Mouse (Mus musculus) cerebellum, adult 9-11 months (tissue): ENCODE results near the gene Phf3.
"Not testable (repeated sequence)": the region's sequence is repeated elsewhere in the genome, so short reads cannot be mapped to it uniquely, and the experiment has no call there.

ENCODE experiments used
- DNase-seq: peaks from one replicate; pipeline ENCODE4 v3.0.0; 2022

Gene Phf3

DNA sequence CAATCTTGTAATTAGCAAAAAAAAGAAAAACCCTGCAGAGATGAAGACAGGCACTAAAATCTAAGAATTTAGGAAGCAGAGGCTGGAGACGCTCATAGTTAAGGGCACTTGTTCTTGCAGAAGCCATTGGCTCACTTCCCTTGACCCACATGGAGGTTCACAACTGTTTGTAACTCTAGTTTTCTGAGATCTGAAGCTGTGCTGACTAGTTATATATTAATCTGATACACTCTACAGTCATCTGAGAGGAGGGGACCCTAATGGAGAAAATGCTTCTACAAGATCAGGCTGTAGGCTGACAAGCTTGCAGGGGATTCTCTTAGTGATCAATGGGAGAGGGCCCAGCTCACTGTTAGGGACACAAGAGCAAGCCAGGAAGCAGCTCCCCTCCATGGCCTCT is 58.1 kb downstream of the Phf3 start:
- DNase-seq: no peak

DNA sequence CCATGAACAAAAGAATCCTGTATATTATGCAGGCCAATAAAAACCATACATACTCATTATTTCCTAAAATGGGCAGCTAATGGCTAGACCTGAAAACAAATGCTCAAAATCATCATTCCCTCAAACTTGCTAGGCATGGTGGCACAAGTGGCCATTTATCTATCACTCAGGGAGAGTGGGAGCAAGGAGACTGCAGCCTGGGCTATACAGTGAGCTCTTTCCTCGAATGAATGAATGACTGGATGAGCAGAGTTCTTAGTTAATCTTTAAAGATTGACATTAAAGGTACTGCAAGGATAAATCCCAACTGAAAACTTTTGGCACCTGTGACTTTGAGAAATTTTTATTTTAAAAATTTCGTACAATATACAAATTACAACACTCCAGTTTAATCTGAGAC is 58.7 kb downstream of the Phf3 start:
- no peak for DNase-seq

DNA sequence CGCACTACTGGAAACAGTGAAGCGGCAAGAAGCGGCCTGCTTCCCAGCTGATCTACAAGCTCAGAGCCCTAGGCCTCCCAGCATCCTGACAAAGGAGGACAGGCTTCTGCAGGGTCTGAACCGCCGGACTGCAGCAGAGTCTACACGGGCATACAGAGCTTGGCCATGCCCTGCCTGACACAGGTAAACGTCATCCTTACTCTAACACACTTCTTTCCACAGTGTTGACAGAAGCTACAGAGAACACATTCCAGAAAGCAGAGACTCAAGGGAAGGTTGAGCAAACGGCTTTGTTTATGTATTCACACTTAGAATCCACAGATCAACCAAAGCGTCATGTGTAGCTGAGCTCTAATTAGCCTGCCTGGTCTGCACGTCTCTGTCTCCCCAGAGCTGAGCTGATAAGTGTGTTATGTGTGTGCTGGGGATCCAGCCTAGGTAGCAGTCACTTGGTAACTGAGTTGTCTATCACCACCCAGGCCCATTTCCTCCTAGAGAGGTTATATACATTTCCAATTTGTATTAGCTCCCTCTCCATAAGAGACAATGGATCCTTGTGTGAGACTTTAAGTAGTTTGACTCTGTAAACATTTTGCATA is 65.5 kb downstream of the Phf3 start:
- DNase-seq: no peak

DNA sequence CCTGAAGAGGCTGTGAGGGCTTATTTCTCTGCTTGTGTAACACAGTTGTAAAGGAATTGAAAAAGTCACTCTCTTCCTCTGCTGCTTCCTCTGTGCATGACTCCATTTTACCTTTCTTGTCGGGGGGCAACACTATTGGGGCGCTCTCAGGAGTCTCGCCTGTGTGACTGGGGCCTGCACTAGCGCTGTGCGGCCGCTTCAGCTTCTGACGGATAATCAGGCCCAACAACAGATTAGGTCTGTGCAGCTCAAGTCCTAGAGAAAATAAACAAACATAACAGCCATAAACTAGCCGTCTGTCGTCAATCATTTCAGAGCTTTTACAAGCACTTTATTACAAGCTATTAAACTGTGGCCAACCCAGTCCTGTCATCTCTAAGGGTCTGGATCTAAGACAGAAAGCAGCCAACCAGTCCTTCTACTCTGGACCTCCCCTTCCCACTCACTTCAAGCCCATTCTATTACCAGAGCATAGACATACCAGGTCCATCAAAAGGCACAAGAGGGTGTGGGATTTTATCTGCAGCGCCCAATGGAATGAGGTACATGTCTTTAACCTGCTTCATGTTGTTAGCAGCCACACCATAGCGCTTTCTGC is 67.9 kb downstream of the Phf3 start:
- DNase-seq: no peak

DNA sequence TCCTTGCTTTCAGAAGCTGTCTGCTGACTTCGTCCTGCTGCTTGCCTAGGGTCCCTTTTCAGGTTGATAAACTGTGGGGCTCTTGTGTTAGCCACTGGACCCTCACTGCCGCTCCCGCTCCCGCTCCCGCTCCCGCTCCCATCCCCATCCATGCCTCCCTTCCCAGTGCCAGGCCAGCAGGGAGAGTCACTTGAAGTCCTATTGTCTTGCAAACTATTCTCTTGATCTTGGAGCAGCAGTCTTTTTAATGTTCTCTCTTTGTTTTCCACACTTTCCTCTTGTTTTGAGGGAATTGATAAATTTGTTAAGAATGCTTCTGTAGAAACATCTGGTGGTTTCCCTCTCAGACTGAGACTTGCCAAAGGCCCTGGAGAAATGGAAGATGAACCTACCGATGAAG is 68.8 kb downstream of the Phf3 start:
- DNase-seq: no peak

DNA sequence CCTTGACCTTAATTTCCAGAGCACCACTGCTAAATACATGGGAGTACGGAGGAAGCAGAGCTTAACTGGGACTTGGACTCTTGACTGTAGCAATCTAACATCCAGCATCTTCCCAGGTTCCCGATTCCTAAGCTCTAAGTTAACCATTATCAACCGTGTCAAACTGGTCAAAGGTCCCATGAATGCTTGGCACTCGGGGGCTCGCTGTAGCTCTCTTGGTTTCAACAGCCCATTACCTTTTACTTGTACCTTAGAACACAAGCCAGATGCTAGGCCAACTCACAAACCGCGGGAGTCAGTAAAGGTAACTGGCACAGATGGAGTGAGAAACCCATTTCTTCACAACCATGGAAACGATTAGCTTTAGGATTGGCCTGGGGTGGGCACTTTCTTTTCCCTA is 71.8 kb downstream of the Phf3 start:
- no peak for DNase-seq

DNA sequence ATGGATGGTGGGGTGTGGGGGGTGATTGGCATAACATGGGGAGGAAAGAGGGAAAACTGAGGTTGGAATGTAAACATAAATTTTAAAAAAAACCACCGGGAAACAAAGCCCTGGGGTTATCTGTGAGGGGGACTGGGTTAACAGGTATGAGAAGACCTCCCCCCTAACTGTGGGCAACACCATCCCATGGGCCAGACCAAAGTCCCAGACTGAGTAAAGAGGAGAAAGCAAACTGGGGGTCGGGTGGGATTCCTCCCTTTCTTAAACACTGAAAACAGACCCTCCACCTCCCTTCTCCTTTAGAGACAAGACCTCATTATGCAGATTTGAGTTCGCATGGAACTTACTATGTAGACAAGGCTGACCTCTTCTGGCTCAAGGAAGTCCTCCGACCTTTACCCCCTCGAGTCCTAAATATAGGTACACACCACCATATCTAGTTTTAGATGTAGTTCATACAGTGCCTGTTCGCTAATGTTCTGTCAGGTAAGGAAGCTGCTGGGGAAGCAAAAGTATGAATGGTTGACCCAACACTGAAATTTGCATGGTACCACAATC is 74.4 kb downstream of the Phf3 start:
- DNase-seq: no peak

DNA sequence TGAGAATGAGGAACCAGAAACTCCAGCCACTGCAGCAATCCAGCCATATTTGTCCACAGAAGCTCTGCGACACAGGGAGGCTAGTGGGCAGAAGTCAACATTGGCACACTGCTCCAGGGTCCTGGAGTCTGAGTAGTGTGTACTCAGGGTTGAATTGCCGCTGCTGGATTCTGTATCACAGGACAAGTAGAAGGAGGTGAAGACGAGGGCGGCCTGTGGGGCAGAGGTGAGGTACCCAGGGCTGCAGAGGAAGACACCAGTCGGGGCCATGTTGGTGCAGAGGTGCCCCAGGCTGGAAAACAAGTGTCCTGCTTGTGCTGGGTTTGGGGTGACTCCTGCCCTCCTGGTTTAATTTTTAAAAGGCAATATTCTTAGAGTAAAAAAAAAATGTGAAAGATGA is 79.1 kb downstream of the Phf3 start:
- DNase-seq: no peak

DNA sequence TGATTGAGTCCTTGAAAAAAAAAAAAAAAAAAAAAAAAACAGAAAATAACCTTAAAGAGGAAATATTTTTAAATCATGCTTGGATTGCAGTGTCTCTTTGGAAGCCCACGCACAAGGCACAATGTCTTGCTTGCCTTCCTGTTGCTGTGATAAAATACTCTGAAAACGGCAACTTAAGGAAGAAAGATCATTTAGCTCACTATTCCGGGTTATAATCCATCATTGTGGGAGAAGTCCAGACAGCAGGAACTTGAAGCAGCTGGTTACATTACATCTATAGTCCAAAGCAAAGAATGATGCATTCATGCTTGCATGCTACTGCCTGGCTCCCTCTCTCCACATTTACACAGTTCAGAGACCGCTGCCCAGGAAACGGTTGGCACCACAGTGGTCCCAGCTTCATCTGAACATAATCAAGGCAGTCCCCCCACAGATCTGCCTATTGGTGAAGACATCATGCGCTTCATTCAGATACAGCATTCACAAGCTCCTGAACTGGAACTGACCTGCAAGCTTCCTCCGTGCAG is 80.3 kb downstream of the Phf3 start:
- no peak for DNase-seq

DNA sequence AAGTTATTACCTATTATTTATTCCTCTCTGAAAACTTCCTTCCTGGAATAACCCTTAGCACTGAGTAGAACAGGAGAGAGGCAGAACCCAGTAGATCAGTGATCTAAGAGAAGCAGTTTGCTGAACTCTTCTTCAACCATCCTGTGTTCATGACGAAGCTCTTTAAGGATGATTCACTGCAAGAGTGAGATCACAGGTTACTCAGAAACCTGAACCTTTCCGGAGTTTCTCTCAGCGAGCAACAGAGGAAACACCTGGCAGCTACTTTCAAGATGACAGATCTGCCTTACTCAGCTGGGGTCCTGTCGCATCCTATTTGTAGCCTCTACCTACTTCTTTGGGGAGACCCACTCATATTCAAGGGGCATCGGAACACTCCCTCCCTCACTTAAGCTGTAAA is 80.8 kb downstream of the Phf3 start:
- DNase-seq: no peak

DNA sequence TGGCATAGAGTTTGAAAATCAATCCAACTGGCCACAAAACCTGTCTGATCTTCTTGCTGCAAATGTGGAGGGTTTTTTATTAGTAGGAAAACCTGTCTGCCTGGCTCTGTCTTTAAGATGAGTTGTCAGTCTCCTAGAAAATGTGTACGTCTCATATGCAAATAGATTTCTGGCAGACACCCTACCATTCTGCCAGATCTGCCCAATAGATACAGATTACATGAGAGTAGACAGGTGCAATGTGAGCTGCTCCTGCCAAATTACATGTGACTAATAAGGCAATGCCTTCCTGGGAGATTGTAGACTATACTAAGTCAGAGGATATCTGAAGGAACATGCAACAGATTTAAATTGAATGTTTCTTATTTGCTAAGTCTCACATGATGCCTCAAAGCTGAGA is 83.5 kb downstream of the Phf3 start:
- DNase-seq: no peak

DNA sequence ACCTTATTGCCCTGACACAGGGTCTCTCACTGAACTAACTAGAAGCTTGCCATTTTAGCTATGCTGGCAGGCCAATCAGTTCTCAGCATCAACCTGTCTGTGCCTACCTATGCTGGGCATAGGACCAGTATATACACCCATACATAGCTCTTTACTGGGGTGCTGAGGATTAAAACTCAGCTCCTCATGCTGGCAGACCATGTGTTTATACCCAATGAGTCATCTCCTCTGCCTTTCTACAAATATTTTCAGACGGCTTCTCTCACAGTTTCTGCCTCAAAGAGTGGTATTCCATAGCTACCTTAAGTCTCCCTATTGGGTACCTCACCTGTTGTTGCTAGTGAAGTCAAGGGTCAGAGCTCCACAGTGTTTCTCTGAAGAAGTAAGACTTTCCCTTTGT is 84.0 kb downstream of the Phf3 start:
- no peak for DNase-seq

DNA sequence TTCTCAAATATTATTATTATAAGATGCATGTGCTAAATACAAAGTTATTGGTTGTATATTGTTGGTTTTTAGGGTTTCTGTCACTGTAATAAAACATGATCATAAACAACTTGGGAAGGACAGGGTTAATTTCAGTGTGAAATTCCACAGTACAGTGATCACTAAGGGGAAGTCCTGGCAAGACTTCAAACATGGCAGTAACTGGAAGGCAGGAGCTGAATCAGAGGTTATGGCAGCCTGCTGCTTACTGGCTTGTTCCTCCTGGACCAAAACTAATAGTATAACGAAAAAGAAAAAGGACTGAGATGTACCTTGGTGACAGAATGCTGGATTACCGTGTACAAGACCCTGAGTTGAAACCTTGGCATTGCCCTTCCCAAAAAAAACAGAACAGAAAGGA is 84.7 kb downstream of the Phf3 start:
- no peak for DNase-seq

DNA sequence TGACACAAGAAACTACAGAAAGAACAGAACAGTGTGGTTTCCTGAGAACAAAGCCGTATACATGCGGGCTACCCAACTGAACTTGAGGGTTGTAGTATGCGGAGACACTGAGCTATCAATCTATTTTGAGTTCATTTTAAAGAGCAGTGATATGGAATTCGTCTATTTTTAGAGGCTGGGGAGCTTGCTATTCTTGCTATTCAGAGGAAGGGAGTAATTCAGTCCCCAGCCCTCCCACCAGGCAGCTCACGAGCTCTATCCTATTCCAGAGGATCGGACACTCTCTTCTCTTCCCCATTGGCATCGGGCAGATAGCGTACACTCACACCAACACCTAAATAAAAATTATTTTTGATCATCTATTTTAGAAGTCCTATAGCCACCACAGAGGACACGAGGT is 87.1 kb downstream of the Phf3 start:
- no peak for DNase-seq

DNA sequence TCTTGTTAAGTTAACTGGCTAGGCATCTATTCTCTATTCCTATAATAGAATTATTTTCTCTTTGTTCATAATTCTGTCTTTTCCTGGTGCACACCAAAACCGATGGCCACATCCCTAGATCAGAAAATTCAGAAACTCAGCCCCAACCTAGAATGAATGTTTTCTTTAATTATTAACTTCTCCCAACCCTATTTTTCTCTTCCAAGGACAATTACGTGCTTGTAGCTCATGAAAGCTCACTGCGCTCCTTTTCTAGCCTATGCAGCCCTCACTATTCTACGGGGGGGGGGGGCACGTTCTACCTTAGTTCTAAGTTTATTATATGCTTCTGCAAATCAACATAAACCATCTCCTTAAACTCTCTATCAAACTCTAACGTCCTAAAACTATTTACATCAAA is 90.0 kb downstream of the Phf3 start:
- no peak for DNase-seq

DNA sequence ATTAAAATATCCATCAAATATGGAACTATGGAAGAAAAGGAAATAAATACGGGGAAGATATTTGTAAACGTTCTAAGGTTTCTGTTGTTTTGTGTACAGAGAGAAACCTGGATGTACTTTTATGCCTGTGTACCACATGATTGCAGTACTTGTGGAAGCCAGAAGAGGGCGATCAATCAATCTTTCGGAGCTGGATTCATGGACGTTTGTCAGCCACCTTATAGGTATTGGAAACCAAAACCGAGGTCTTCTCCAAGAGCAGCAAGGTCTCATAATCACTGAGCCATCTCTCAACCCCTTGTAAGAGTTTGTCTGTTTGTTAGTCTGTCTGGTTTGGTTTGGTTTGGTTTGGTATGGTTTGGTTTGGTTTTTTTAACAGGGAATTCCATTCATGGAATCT is 93.4 kb downstream of the Phf3 start:
- DNase-seq: no peak

DNA sequence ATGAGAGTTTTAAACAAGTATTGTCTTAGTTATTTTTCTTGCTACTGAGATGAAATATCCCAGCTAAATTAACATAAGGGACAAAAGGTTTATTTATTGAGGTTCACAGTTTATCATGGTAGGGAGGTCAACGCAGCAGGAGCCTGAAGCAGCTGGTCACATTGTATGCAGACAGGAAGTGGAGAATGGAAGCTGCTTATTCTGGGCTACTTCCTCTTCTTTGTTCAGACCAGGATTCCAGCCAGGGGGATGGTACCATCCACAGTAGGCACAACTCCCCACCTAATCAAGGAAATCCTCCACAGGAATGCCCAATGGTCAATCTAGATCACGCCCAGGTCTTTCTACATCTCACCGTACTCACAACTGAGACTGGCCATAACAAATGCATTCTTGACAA is 94.2 kb downstream of the Phf3 start:
- no peak for DNase-seq

DNA sequence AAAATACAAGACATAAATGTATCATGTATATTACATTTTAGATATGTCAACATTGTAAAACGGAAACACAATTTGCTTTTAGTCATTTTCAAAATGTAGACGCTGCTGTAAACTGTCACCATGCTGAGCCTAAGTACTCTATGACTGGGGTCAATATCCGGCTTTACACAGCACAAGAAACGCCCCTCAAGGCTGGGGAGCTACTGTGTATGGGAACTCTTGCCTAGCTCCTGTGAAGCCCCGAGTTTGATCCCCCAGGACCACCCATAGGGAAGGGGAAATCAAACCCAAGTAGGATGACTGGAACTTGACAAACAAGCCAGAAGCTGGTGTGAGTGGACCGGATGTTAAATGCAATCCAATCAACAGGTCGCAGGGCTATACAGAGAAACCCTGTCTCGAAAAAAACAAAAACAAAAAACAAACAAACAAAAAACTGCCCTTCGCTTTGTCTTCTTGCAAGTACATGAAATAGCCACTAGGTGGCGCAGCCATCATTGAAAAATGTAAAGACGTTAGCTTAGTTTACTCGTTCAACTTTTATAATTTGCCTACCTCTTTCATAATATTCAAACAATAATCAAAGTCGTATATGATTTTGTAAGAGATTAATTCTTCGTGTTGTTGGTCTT is 95.2 kb downstream of the Phf3 start:
- no peak for DNase-seq

DNA sequence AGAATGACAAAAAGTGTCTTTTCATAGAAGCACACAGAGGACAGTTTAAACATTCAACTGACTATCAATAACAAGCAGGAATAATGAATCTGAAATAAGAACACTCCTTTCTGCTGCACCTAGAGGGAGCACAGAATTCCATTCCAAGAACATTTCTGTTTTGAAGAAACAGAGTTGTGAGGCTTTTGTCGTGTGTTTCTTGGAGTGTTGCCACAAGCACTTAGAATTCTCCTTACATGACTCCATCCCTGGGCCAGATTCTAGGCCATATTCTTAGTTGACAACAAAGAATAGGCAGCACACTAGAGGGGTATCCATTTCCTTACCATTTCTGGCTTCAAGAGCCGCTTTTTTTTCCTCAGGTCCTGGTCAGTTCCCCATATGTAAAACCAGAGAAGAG is 97.5 kb downstream of the Phf3 start:
- DNase-seq: no peak

DNA sequence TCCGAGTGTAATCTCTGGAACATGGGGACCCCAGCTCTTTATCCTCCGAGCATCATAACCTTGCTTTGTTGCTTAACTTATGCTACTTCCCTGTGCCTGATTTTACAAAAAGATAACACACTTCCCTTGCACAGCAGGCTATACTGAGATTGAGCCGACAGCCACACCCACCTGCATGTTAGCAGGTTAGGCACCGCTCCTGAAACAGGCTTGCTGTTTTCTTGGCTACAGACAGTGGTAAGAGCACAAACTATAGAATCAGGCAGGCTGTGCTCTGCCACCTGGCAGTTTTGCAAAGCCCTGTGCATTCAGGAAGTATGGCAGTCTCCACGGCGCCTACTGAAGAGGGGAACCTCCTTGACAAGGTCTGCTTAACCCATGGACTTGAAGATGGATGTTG is 100.1 kb downstream of the Phf3 start:
- DNase-seq: no peak

DNA sequence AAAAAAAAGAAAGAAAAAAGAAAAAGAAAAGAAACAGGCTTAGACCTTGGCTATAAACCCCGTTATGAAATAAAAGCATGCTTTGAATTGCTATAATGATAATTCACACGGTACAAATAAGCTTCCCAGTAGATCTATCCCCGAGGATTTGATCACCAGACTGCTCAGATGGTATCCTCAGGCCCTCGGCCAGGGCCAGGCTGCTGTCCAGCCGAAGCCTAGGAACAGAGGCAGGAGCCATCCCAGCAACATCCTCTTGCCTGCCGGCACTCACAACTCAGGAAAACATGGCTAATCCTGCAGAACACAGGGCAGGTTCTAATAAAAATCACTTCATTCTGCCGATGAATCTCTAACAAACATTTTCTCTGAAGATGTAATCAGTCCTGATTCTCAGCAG is 100.9 kb downstream of the Phf3 start:
- DNase-seq: no peak

DNA sequence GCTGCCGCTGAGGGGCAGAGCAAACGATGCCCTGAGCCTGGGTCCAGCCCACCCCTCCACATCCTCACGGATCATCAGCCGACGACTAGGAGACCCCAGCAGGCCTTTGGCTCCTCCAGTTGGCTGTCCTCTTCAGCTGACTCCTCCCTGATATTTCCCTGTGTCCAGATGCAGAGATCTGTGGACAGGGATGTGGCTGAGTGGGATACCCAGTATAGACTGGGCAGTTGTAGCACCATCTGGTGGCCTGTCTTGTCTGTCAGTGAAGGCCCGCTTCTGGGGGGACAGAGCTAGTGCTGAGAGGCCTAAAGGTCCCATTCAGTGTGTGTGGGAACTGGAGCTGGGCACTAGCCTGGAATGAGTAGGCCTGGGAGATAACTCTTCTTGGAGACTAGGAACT is 101.9 kb downstream of the Phf3 start:
- DNase-seq: no peak

DNA sequence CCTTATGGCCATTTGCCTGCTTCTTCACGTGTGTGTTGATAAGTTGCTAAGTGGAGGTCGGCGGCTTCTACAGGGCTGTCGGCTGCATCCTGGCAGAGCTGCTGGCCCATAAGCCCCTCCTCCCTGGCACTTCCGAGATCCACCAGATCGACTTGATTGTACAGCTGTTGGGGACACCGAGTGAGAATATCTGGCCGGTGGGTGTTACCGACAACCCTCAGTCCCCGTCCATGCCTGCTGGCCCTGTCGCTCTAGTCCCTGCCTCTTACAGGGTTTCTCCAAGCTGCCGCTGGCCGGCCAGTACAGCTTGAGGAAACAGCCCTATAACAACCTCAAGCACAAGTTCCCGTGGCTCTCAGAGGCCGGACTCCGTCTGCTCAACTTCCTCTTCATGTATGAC is 103.1 kb downstream of the Phf3 start:
- not testable (repeated sequence) for DNase-seq

DNA sequence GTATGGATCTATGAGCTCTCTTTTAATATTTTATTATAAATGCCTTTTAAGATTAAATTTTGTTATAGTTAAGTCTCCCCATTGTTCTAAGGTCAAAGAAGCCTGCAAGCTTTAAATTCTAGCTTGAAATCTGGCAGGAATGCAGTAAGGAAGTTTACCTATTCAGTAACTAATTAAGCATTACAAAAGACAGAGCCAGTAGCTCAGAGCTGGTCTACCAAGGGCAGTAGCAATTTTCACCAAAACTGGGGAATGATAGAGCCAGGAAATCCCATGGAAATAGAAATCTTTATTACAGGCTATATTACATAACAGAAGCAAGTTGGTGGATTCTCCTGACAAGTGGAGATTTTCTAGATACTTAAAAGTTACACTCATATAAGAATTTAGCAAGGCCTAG is 116.9 kb downstream of the Phf3 start:
- no peak for DNase-seq
